8 mouse cellular contexts compared by ENCODE assay signal in genomic region chr3:68542944-68543501, GRCm38 (mm10).
DNase-seq lines count a peak whose midpoint lies in the region; ATAC-seq lines count a peak whose summit lies in the region.

No protein-coding gene starts in this region.

- H3K36me3 ChIP-seq in embryonic facial prominence, embryonic 15.5 days = no peaks in the 10 kb centered on the region
- peaks cover 4% of the 10 kb centered on the region; the same call in 1 of the 2 replicates for H3K36me3 ChIP-seq in heart, embryonic 10.5 days
- no peaks in the 10 kb centered on the region for H3K36me3 ChIP-seq in limb, embryonic 11.5 days (ENCODE audit: control insufficient read depth, insufficient read depth, low read length)
- H3K36me3 ChIP-seq in midbrain, embryonic 12.5 days = no peaks in the 10 kb centered on the region
- H3K36me3 ChIP-seq in stomach, embryonic 16.5 days (ENCODE audit: control insufficient read depth, insufficient read depth, low read length) = no peaks in the 10 kb centered on the region

- H3K4me3 ChIP-seq in embryonic facial prominence, embryonic 15.5 days (replicated peaks) = peak overlapping the region; percentile 34
- peak overlapping the region; percentile 47 for H3K4me3 ChIP-seq in heart, embryonic 10.5 days
- H3K4me3 ChIP-seq in limb, embryonic 11.5 days (ENCODE audit: low read depth, low read length) = peak overlapping the region; percentile 15; the same call in 1 of the 2 replicates
- H3K4me3 ChIP-seq in midbrain, embryonic 12.5 days = peak overlapping the region; percentile 17; the same call in 1 of the 2 replicates
- H3K4me3 ChIP-seq in stomach, embryonic 16.5 days (replicated peaks; ENCODE audit: low read length) = peak overlapping the region; percentile 39

- H3K27me3 ChIP-seq in embryonic facial prominence, embryonic 15.5 days = no peaks in the 10 kb centered on the region
- H3K27me3 ChIP-seq in heart, embryonic 10.5 days (ENCODE audit: insufficient read depth, poor library complexity, severe bottlenecking) = no peaks in the 10 kb centered on the region
- no peaks in the 10 kb centered on the region for H3K27me3 ChIP-seq in limb, embryonic 11.5 days (ENCODE audit: control insufficient read depth, insufficient read depth, low read length)
- H3K27me3 ChIP-seq in midbrain, embryonic 12.5 days = no peaks in the 10 kb centered on the region
- H3K27me3 ChIP-seq in stomach, embryonic 16.5 days (ENCODE audit: control insufficient read depth, insufficient read depth, low read length) = no peaks in the 10 kb centered on the region

- peak overlapping the region; percentile 49 for H3K4me2 ChIP-seq in embryonic facial prominence, embryonic 15.5 days (replicated peaks)
- peak overlapping the region; percentile 28; the same call in 1 of the 2 replicates for H3K4me2 ChIP-seq in limb, embryonic 11.5 days (ENCODE audit: low read depth, severe bottlenecking)
- peak overlapping the region; percentile 46 for H3K4me2 ChIP-seq in midbrain, embryonic 12.5 days (replicated peaks)
- peak overlapping the region; percentile 49 for H3K4me2 ChIP-seq in stomach, embryonic 16.5 days (ENCODE audit: low read depth, low read length)

- WGBS in embryonic facial prominence, embryonic 15.5 days = 6% methylated on average over 7 of the region's 7 CpGs
- WGBS in heart, embryonic 10.5 days = 3% methylated on average over 7 of the region's 7 CpGs
- WGBS in limb, embryonic 11.5 days = 2% methylated on average over 7 of the region's 7 CpGs
- WGBS in midbrain, embryonic 12.5 days = 4% methylated on average over 7 of the region's 7 CpGs
- WGBS in stomach, embryonic 16.5 days = 8% methylated on average over 7 of the region's 7 CpGs

- no peak overlapping the region for H3K27ac ChIP-seq in embryonic facial prominence, embryonic 15.5 days (replicated peaks)
- peak overlapping the region; percentile 63 for H3K27ac ChIP-seq in heart, embryonic 10.5 days
- H3K27ac ChIP-seq in limb, embryonic 11.5 days (replicated peaks; ENCODE audit: low read depth, low read length) = no peak overlapping the region
- no peak overlapping the region for H3K27ac ChIP-seq in midbrain, embryonic 12.5 days (replicated peaks)
- no peak overlapping the region for H3K27ac ChIP-seq in stomach, embryonic 16.5 days (ENCODE audit: low read length)

- peak; percentile 74 for ATAC-seq in embryonic facial prominence, embryonic 15.5 days (ENCODE audit: insufficient number of reproducible peaks, low FRiP score, low TSS enrichment, low read depth)
- peak; percentile 57; the same call in 1 of the 2 replicates for ATAC-seq in limb, embryonic 11.5 days (ENCODE audit: insufficient number of reproducible peaks, low FRiP score, low TSS enrichment, low read depth)
- peak; percentile 83 for ATAC-seq in midbrain, embryonic 12.5 days (ENCODE audit: low FRiP score, low read depth)
- peak; percentile 78; the same call in 1 of the 2 replicates for ATAC-seq in stomach, embryonic 16.5 days (ENCODE audit: insufficient read depth, low FRiP score)

- peak; percentile 8 to 19 for DNase-seq in B cell, adult 2 months
- DNase-seq in adrenal gland, postnatal 36 days = peak; percentile 61 to 69
- peak; percentile 83 for DNase-seq in heart, embryonic 10.5 days (ENCODE audit: low spot score)
- peak; percentile 86 for DNase-seq in kidney, adult 9 months
- peak; percentile 59 for DNase-seq in limb, embryonic 11.5 days (ENCODE audit: low spot score)

- peaks cover 3% of the 10 kb centered on the region; the same call in 1 of the 2 replicates for H3K4me1 ChIP-seq in embryonic facial prominence, embryonic 15.5 days
- peaks cover 39% of the 10 kb centered on the region for H3K4me1 ChIP-seq in heart, embryonic 10.5 days
- H3K4me1 ChIP-seq in limb, embryonic 11.5 days (ENCODE audit: control insufficient read depth, insufficient read depth, low read length) = no peaks in the 10 kb centered on the region
- peaks cover 20% of the 10 kb centered on the region; the same call in 1 of the 2 replicates for H3K4me1 ChIP-seq in midbrain, embryonic 12.5 days
- H3K4me1 ChIP-seq in stomach, embryonic 16.5 days (ENCODE audit: control insufficient read depth, insufficient read depth, low read length) = no peaks in the 10 kb centered on the region

- no peak overlapping the region for H3K9ac ChIP-seq in embryonic facial prominence, embryonic 15.5 days
- H3K9ac ChIP-seq in limb, embryonic 11.5 days (ENCODE audit: low read length) = no peak overlapping the region
- H3K9ac ChIP-seq in midbrain, embryonic 12.5 days (replicated peaks) = no peak overlapping the region
- H3K9ac ChIP-seq in stomach, embryonic 16.5 days (ENCODE audit: low read length) = no peak overlapping the region

- no peaks in the 10 kb centered on the region for H3K9me3 ChIP-seq in embryonic facial prominence, embryonic 15.5 days (replicated peaks)
- no peaks in the 10 kb centered on the region for H3K9me3 ChIP-seq in heart, embryonic 10.5 days
- H3K9me3 ChIP-seq in limb, embryonic 11.5 days (ENCODE audit: control insufficient read depth, low read length) = no peaks in the 10 kb centered on the region
- H3K9me3 ChIP-seq in midbrain, embryonic 12.5 days = no peaks in the 10 kb centered on the region
- no peaks in the 10 kb centered on the region for H3K9me3 ChIP-seq in stomach, embryonic 16.5 days (replicated peaks; ENCODE audit: control insufficient read depth, low read length)

Comparison
In these comparisons a context has a peak if more than half of its experiments do, and no peak if none do; other contexts are left out.
1. DNase-seq: peak in every context shown above with its lines; median percentile 86 in kidney, adult 9 months; 83 in heart, embryonic 10.5 days; 65 in adrenal gland, postnatal 36 days; 59 in limb, embryonic 11.5 days; 14 in B cell, adult 2 months.